Mouse (Mus musculus) hindbrain, postnatal 0 days (tissue): ENCODE measurements at regions not wholly inside any gene's neighbourhood (a gene's known extent, or its start where the extent isn't known, plus 50 kb on each side); places are given as distances from the start of the nearest gene placed in this dataset.

Experiments
- ATAC-seq: fragments of 200-750 bp; cut with Nextera tagmentation; 2 replicates; pipeline ENCODE4 v1.8.0; 2017; ENCODE audit warnings: mild to moderate bottlenecking, moderate TSS enrichment, moderate library complexity
- DNase-seq: peaks from one replicate; pipeline ENCODE4 v3.0.0-alpha.2; 2015; ENCODE audit warnings: low spot score
- H3K27ac ChIP-seq: fragments of 300-500 bp; sonication (generic); 2 replicates; pipeline ENCODE4 v1.5.1; 2014; ENCODE audit warnings: mild to moderate bottlenecking
- H3K27me3 ChIP-seq: fragments of 300-500 bp; sonication (generic); 2 replicates; pipeline ENCODE4 v1.6.1; 2014; ENCODE audit warnings: low read length, mixed read lengths; ENCODE audit not compliant: insufficient read depth
- H3K36me3 ChIP-seq: fragments of 300-500 bp; sonication (generic); 2 replicates; pipeline ENCODE4 v1.6.1; 2014; ENCODE audit warnings: low read length, mixed read lengths; ENCODE audit not compliant: insufficient read depth
- H3K4me1 ChIP-seq: fragments of 300-500 bp; sonication (generic); 2 replicates; pipeline ENCODE4 v1.6.1; 2014; ENCODE audit warnings: antibody characterized with exemption, low read length, mixed read lengths; ENCODE audit not compliant: insufficient read depth
- H3K4me2 ChIP-seq: fragments of 300-500 bp; sonication (generic); 2 replicates; pipeline ENCODE4 v1.6.1; 2014; ENCODE audit warnings: low read depth, mild to moderate bottlenecking, low read length, moderate library complexity, mixed read lengths
- H3K4me3 ChIP-seq: fragments of 300-500 bp; sonication (generic); 2 replicates; pipeline ENCODE4 v1.5.1; 2014; ENCODE audit warnings: low read length
- H3K9ac ChIP-seq: fragments of 300-500 bp; sonication (generic); replicated peaks from 2 replicates; pipeline ENCODE4 v1.6.1; 2014; ENCODE audit warnings: mild to moderate bottlenecking, low read length, moderate library complexity, mixed read lengths
- H3K9me3 ChIP-seq: fragments of 300-500 bp; sonication (generic); 2 replicates; pipeline ENCODE4 v1.6.1; 2016; ENCODE audit warnings: low read length, mixed read lengths
- CTCF ChIP-seq: IDR thresholded peaks from 2 replicates; pipeline ENCODE4 v1.5.1; 2016; ENCODE audit warnings: antibody characterized with exemption, control low read depth, low read depth
- WGBS: fragments of 180-500 bp; shearing (Covaris S2); extraction: QIAGEN DNeasy Blood & Tissue Kit; methylation state at CpG from one replicate; pipeline ENCODE4 v1.1.7; 2014; 5-methylcytosine and 5-hydroxymethylcytosine counted together

DNA sequence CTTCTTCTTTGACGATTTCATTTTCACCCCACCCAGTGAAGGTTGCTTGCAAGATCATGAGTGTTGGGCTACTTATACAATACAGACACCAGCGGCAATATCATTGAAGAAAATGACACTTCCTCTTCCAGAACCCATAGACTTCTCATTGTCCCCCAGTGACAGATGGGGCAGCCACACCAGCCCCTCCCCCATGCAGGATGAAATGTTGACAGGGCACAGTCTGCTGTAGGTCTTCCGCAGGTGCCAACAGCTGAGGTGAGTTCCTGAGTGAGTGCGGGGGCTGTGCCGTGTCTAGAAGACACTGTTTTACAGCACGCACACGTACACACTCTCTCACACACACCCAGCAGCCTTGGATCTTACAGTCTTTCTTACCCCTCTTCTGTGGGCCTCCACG is 171.0 kb upstream of the Ntf3 start:
- Histone ChIP-seq H3K4me1 (0 out of 2 replicates have a peak, but pooled peaks cover 4% of the 10 kb centered on the region), H3K4me3 (no peak overlapping the region), H3K9ac (no peak overlapping the region), H3K27me3 (no peaks in the 10 kb centered on the region), H3K9me3 (no peaks in the 10 kb centered on the region), H3K27ac (no peak overlapping the region), H3K36me3 (no peaks in the 10 kb centered on the region), H3K4me2 (no peak overlapping the region)
- 91% methylated on average over 8 of the region's 8 CpGs for WGBS
- ATAC-seq: no peak
- no peak for DNase-seq
- no peak for TF ChIP-seq CTCF

DNA sequence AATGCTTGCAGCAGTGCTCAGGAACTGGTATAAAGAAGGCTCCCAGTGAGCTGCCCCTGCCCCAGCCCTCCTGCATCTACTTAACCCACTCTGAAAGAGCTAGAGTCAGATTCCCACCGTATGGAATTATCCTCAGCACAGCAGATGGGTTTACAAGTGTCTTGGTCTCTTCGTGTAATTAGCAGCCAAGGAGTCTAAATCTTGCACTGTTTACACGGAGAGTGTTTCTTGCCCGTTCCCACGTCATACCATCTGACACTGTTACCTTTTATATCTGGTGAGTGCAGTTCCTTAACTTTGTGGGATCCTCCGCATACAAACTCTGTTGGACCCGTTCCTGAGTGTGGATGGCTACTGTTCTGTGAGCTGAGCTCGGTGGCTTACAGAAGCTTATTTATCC is 167.5 kb upstream of the Ntf3 start:
- ATAC-seq: no peak
- WGBS: 62% methylated on average over 8 of the region's 8 CpGs

GRCm38 (mm10) chr6:126327187-126327586 is 160.5 kb upstream of the Ntf3 start:
- no peak for TF ChIP-seq CTCF
- H3K27ac ChIP-seq: no peak overlapping the region
- no peak overlapping the region for H3K9ac ChIP-seq
- DNase-seq: no peak
- H3K4me2 ChIP-seq: no peak overlapping the region
- no peaks in the 10 kb centered on the region for H3K4me1 ChIP-seq
- H3K9me3 ChIP-seq: no peaks in the 10 kb centered on the region
- no peak for ATAC-seq
- H3K4me3 ChIP-seq: no peak overlapping the region
- no peaks in the 10 kb centered on the region for H3K36me3 ChIP-seq
- no peaks in the 10 kb centered on the region for H3K27me3 ChIP-seq
- WGBS: 85% methylated on average over 2 of the region's 2 CpGs

More for the DNA sequence above, 167.5 kb upstream of the Ntf3 start:
- Histone ChIP-seq H3K4me2 (no peak overlapping the region), H3K4me3 (no peak overlapping the region), H3K36me3 (no peaks in the 10 kb centered on the region), H3K4me1 (no peaks in the 10 kb centered on the region), H3K9ac (no peak overlapping the region), H3K27ac (no peak overlapping the region), H3K9me3 (no peaks in the 10 kb centered on the region), H3K27me3 (no peaks in the 10 kb centered on the region)
- no peak for DNase-seq
- no peak for TF ChIP-seq CTCF

- Histone ChIP-seq H3K9ac (no peak overlapping the region), H3K9me3 (no peaks in the 10 kb centered on the region), H3K4me3 (no peak overlapping the region), H3K36me3 (no peaks in the 10 kb centered on the region), H3K27me3 (no peaks in the 10 kb centered on the region), H3K4me1 (no peaks in the 10 kb centered on the region), H3K4me2 (no peak overlapping the region), H3K27ac (no peak overlapping the region)
- 74% methylated on average over 2 of the region's 2 CpGs for WGBS
- TF ChIP-seq CTCF: no peak
- DNase-seq (no peak), ATAC-seq (no peak)
Observed at GRCm38 (mm10) chr6:126318523-126318922, 151.8 kb upstream of the Ntf3 start.

DNA sequence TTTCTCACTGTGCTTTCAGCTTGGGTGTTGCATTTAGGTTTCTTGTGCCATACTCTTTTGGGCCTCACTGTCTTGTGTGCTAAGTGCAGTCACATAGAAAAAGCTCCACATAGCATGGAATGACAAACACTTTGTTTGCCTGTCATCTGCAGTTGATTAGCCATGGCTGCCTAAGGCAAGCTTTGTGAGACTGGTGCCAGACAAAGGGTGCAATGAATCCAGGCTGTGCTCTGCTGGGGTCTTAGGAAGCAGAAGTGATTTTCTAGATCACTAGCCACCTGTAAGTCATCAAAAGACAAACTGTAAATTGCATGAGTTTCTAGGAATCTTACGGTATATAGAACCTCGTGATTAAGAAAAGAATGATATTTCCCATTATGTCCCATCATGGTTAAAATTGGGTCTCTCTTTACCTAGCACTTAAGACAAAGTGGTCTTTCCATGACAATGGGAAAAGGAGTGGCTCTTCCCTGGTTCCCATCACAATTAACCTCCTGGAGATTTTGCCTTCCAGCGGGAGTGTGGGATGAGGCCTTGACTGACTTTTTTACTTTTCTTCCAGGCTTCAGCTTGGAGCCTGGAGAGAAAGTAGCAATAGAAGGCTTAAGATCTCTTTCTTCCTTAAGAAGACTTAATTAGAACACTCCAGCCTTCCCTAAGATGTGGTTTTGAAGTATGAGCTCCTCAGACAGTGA is 144.2 kb upstream of the Ntf3 start:
- no peaks in the 10 kb centered on the region for H3K4me1 ChIP-seq
- 75% methylated on average over 3 of the region's 3 CpGs for WGBS
- H3K4me2 ChIP-seq: no peak overlapping the region
- H3K9ac ChIP-seq: no peak overlapping the region
- H3K27ac ChIP-seq: no peak overlapping the region
- H3K27me3 ChIP-seq: no peaks in the 10 kb centered on the region
- no peak for TF ChIP-seq CTCF
- no peaks in the 10 kb centered on the region for H3K9me3 ChIP-seq
- no peaks in the 10 kb centered on the region for H3K36me3 ChIP-seq
- H3K4me3 ChIP-seq: no peak overlapping the region
- ATAC-seq (no peak), DNase-seq (no peak)

GRCm38 (mm10) chr6:126303086-126303485 is 136.4 kb upstream of the Ntf3 start:
- Histone ChIP-seq H3K9ac (no peak overlapping the region), H3K4me3 (no peak overlapping the region), H3K27me3 (no peaks in the 10 kb centered on the region), H3K4me2 (no peak overlapping the region), H3K36me3 (no peaks in the 10 kb centered on the region), H3K9me3 (no peaks in the 10 kb centered on the region), H3K4me1 (no peaks in the 10 kb centered on the region), H3K27ac (no peak overlapping the region)
- WGBS: 59% methylated on average over 3 of the region's 3 CpGs
- no peak for TF ChIP-seq CTCF
- ATAC-seq: no peak
- DNase-seq: no peak

DNA sequence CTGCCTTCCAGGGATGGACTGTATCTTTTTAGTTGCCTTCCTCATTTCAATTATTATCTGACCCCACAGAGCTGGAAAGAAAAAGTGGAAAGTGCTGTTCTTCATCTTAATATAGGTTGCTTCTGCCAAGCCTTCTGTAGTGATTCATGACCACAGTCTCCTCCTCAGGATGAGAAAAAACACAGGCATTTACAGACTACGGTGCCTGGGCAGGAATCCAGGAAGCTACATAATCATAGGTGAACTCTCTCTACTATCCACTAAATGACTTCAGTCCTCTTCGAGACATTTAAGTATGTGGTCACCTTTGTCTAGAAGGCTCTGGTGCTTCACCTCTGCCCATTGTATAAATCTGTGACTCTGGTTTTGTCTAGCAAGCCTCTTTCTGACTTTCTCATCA is 124.9 kb upstream of the Ntf3 start:
- no peak for DNase-seq
- no peak overlapping the region for H3K27ac ChIP-seq
- no peak for ATAC-seq
- no peaks in the 10 kb centered on the region for H3K27me3 ChIP-seq
- no peaks in the 10 kb centered on the region for H3K4me1 ChIP-seq
- no peak overlapping the region for H3K9ac ChIP-seq
- H3K4me3 ChIP-seq: no peak overlapping the region
- no peaks in the 10 kb centered on the region for H3K9me3 ChIP-seq
- WGBS: 70% methylated on average over 2 of the region's 2 CpGs
- no peak for TF ChIP-seq CTCF
- no peaks in the 10 kb centered on the region for H3K36me3 ChIP-seq
- H3K4me2 ChIP-seq: no peak overlapping the region
